Mouse (Mus musculus): ENCODE measurements around the gene Hbb-bs.
"Not testable (repeated sequence)": the region's sequence is repeated elsewhere in the genome, so short reads cannot be mapped to it uniquely, and the experiment has no call there.

Gene Hbb-bs

GRCm38 (mm10) chr7:103792669-103793388, 35.1 kb downstream of the Hbb-bs start:
- no peaks in the 10 kb centered on the region for H3K27me3 ChIP-seq (ENCODE audit: control insufficient read depth, insufficient read depth, low read length, poor library complexity, severe bottlenecking)
- no peaks in the 10 kb centered on the region for H3K36me3 ChIP-seq (ENCODE audit: control insufficient read depth, insufficient read depth, low read length, poor library complexity, severe bottlenecking)
- DNase-seq (ENCODE audit: low read depth, low spot score) = peak; percentile 70

- no peak for DNase-seq (ENCODE audit: low read depth, low spot score)
- no peaks in the 10 kb centered on the region for H3K36me3 ChIP-seq (ENCODE audit: control insufficient read depth, insufficient read depth, low read length, poor library complexity, severe bottlenecking)
- H3K27me3 ChIP-seq (ENCODE audit: control insufficient read depth, insufficient read depth, low read length, poor library complexity, severe bottlenecking) = no peaks in the 10 kb centered on the region
Measured at GRCm38 (mm10) chr7:103791721-103792120, 36.2 kb downstream of the Hbb-bs start, which contains the start of gene Olfr67. Olfr67 (minus strand) TSS chr7:103791821.

GRCm38 (mm10) chr7:103779598-103779997, 48.3 kb downstream of the Hbb-bs start, which contains the start of gene Olfr68:
Olfr68 (minus strand) TSS chr7:103779698.
- Histone ChIP-seq H3K27me3 (ENCODE audit: control insufficient read depth, insufficient read depth, low read length, poor library complexity, severe bottlenecking) (no peaks in the 10 kb centered on the region; the same call in 1 of the 2 replicates), H3K36me3 (ENCODE audit: control insufficient read depth, insufficient read depth, low read length, poor library complexity, severe bottlenecking) (no peaks in the 10 kb centered on the region)
- DNase-seq (ENCODE audit: low read depth, low spot score) = no peak

GRCm38 (mm10) chr7:103777652-103778051, 50.2 kb downstream of the Hbb-bs start:
- H3K36me3 ChIP-seq (ENCODE audit: control insufficient read depth, insufficient read depth, low read length, poor library complexity, severe bottlenecking); DNase-seq (ENCODE audit: low read depth, low spot score); H3K27me3 ChIP-seq (ENCODE audit: control insufficient read depth, insufficient read depth, low read length, poor library complexity, severe bottlenecking): not testable (repeated sequence)
